Comparison of ENCODE assay signal across 18 mouse cellular contexts in genomic region chr19:5999969-6000368, GRCm38 (mm10). TPM values are rescaled to one million over a fixed set of nuclear protein-coding genes. Genes with fewer than 3 reads are reported as not detected.
"Had no signal": no experiment of that assay in that cellular context is flagged by ENCODE, and none has a peak within 500 bp of the region (broad histone marks: within the 10 kb centered on the region; RNA-seq: fewer than 3 reads in every experiment).

No protein-coding gene starts in this region.

- H3K27ac ChIP-seq: liver, embryonic 12.5 days; liver, embryonic 14.5 days; lung, embryonic 15.5 days; midbrain, embryonic 10.5 days; midbrain, embryonic 13.5 days; midbrain, embryonic 15.5 days; neural tube, embryonic 12.5 days; stomach, embryonic 15.5 days had no signal

- H3K36me3 ChIP-seq: midbrain, embryonic 10.5 days; midbrain, embryonic 13.5 days; midbrain, embryonic 15.5 days; neural tube, embryonic 12.5 days had no signal

- H3K4me1 ChIP-seq: liver, embryonic 12.5 days; lung, embryonic 15.5 days; midbrain, embryonic 13.5 days; midbrain, embryonic 15.5 days; neural tube, embryonic 12.5 days; stomach, embryonic 15.5 days had no signal

- H3K9me3 ChIP-seq: liver, embryonic 12.5 days; lung, embryonic 15.5 days; midbrain, embryonic 10.5 days; midbrain, embryonic 13.5 days; midbrain, embryonic 15.5 days; neural tube, embryonic 12.5 days; stomach, embryonic 15.5 days had no signal

- H3K4me2 ChIP-seq: liver, embryonic 12.5 days; lung, embryonic 15.5 days; midbrain, embryonic 13.5 days; midbrain, embryonic 15.5 days; neural tube, embryonic 12.5 days; stomach, embryonic 15.5 days had no signal

- DNase-seq: lung, adult 18-20 months; lung, postnatal 10 days; right cerebral cortex, postnatal 14 days; thymus, adult 18-20 months; thymus, postnatal 14 days; thymus, postnatal 36 days had no signal

- ATAC-seq: liver, embryonic 12.5 days; midbrain, embryonic 13.5 days; midbrain, embryonic 15.5 days had no signal

- H3K9ac ChIP-seq: liver, embryonic 12.5 days; liver, embryonic 14.5 days; lung, embryonic 15.5 days; midbrain, embryonic 13.5 days; midbrain, embryonic 15.5 days; neural tube, embryonic 12.5 days; stomach, embryonic 15.5 days had no signal

- H3K4me3 ChIP-seq: liver, embryonic 12.5 days; lung, embryonic 15.5 days; midbrain, embryonic 10.5 days; midbrain, embryonic 13.5 days; midbrain, embryonic 15.5 days; neural tube, embryonic 12.5 days; stomach, embryonic 15.5 days had no signal

- H3K27me3 ChIP-seq: liver, embryonic 12.5 days; lung, embryonic 15.5 days; midbrain, embryonic 13.5 days; midbrain, embryonic 15.5 days; neural tube, embryonic 12.5 days; stomach, embryonic 15.5 days had no signal

RNA-seq across cellular contexts. Expression of gene Slc22a20, which starts 14.0 kb away (rescaled TPM):
- polyA plus RNA-seq: liver, embryonic 12.5 days; lung, embryonic 15.5 days; midbrain, embryonic 10.5 days; midbrain, embryonic 13.5 days; midbrain, embryonic 15.5 days; midbrain, postnatal 0 days; neural tube, embryonic 12.5 days; neural tube, embryonic 14.5 days; spleen, adult 2 months; stomach, embryonic 15.5 days; thymus, postnatal 0 days had no signal
